8 mouse cellular contexts compared by ENCODE assay signal in genomic region chr17:26596168-26596658, GRCm38 (mm10). TPM values are rescaled to one million over a fixed set of nuclear protein-coding genes. Genes with fewer than 3 reads are reported as not detected.
A peak's percentile ranks its signal among the peaks of the same experiment; 100 is the strongest.
DNase-seq lines count a peak whose midpoint lies in the region; ATAC-seq and TF ChIP-seq lines count a peak whose summit lies in the region.

No protein-coding gene starts in this region.

- peak; percentile 67 to 72 for DNase-seq in left cerebral cortex, adult 18-20 months (ENCODE audit: low spot score in 2 of 2)
- no peak for DNase-seq in left cerebral cortex, adult 11 months (ENCODE audit: low spot score)
- DNase-seq in cerebellum, adult 9-11 months: peak; percentile 92
- peak; percentile 80 to 87 for DNase-seq in gastrocnemius, postnatal 36 days
- no peak for DNase-seq in retina, embryonic 14.5 days (ENCODE audit: low spot score)

- WGBS in intestine, embryonic 16.5 days: 61% methylated on average over 7 of the region's 7 CpGs
- 58% methylated on average over 7 of the region's 7 CpGs for WGBS in liver, embryonic 15.5 days (ENCODE audit: insufficient replicate concordance)
- 57% methylated on average over 7 of the region's 7 CpGs for WGBS in small intestine, adult 2 months

- H3K9me3 ChIP-seq in intestine, embryonic 16.5 days (ENCODE audit: control insufficient read depth, low read length): no peaks in the 10 kb centered on the region
- H3K9me3 ChIP-seq in liver, embryonic 15.5 days (replicated peaks): no peaks in the 10 kb centered on the region

- 0 out of 2 replicates have a peak overlapping the region, but pooled peaks have one; percentile 31 for H3K9ac ChIP-seq in intestine, embryonic 16.5 days (ENCODE audit: low read depth, low read length)
- no peak overlapping the region for H3K9ac ChIP-seq in liver, embryonic 15.5 days

- H3K4me3 ChIP-seq in intestine, embryonic 16.5 days (ENCODE audit: low read length): no peak overlapping the region
- no peak overlapping the region for H3K4me3 ChIP-seq in liver, embryonic 15.5 days (replicated peaks)
- H3K4me3 ChIP-seq in small intestine, adult 2 months (ENCODE audit: low read depth, low read length): no peak overlapping the region

- H3K4me1 ChIP-seq in intestine, embryonic 16.5 days (ENCODE audit: control insufficient read depth, insufficient read depth, low read length): peaks cover 20% of the 10 kb centered on the region
- H3K4me1 ChIP-seq in liver, embryonic 15.5 days (replicated peaks): peaks cover 60% of the 10 kb centered on the region
- peaks cover 17% of the 10 kb centered on the region for H3K4me1 ChIP-seq in small intestine, adult 2 months (ENCODE audit: control insufficient read depth, insufficient read depth, insufficient read length, low read length)

- intact Hi-C loops in gastrocnemius, postnatal 36 days (cut with DNase I): loop anchor here (2.0 kb wide), 1 partner anchor 87 kb away; no protein-coding TSS in a partner anchor

- TF ChIP-seq POLR2A in small intestine, adult 2 months (IDR thresholded peaks at IDR 0.05; ENCODE audit: low read depth, low read length): no peak

- H3K27me3 ChIP-seq in intestine, embryonic 16.5 days (replicated peaks; ENCODE audit: control insufficient read depth, insufficient read depth, low read length): no peaks in the 10 kb centered on the region
- no peaks in the 10 kb centered on the region for H3K27me3 ChIP-seq in liver, embryonic 15.5 days
- no peaks in the 10 kb centered on the region for H3K27me3 ChIP-seq in small intestine, adult 2 months (ENCODE audit: control insufficient read depth, insufficient read depth, low read length)

- no peaks in the 10 kb centered on the region for H3K36me3 ChIP-seq in intestine, embryonic 16.5 days (ENCODE audit: control insufficient read depth, insufficient read depth, low read length)
- H3K36me3 ChIP-seq in liver, embryonic 15.5 days (replicated peaks): no peaks in the 10 kb centered on the region
- H3K36me3 ChIP-seq in small intestine, adult 2 months (ENCODE audit: control insufficient read depth, insufficient read depth, low read length): no peaks in the 10 kb centered on the region

- H3K4me2 ChIP-seq in intestine, embryonic 16.5 days (ENCODE audit: low read depth, low read length): no peak overlapping the region
- no peak overlapping the region for H3K4me2 ChIP-seq in liver, embryonic 15.5 days

- TF ChIP-seq CTCF in small intestine, adult 2 months (IDR thresholded peaks at IDR 0.05; ENCODE audit: extremely low read depth, insufficient read length, insufficient replicate concordance, low read depth, low read length): no peak

- peak; percentile 27; the same call in 1 of the 2 replicates for ATAC-seq in intestine, embryonic 16.5 days
- ATAC-seq in liver, embryonic 15.5 days (ENCODE audit: insufficient read depth): no peak

- H3K27ac ChIP-seq in intestine, embryonic 16.5 days (ENCODE audit: low read length): peak overlapping the region; percentile 77
- H3K27ac ChIP-seq in liver, embryonic 15.5 days (replicated peaks): peak overlapping the region; percentile 24; the same call in 1 of the 2 replicates
- peak overlapping the region; percentile 32; the same call in 1 of the 2 replicates for H3K27ac ChIP-seq in small intestine, adult 2 months (ENCODE audit: insufficient read depth, low read depth, low read length)

RNA-seq across cellular contexts. Expression of gene Dusp1, which starts 34.3 kb away (rescaled TPM):
- 10 to 100 TPM; 60.7 to 61.5 TPM for total RNA-seq in left cerebral cortex, adult 18-20 months (2021)
- 100 to 1,000 TPM in 1 of 2 experiments, 10 to 100 TPM in 1; 74.6 to 112 TPM for total RNA-seq in gastrocnemius, postnatal 36 days (2021)
- polyA plus RNA-seq in intestine, embryonic 16.5 days (2015; fragmentation: Nextera tagmentation; extraction: Ambion mirVana): 12.2 and 14.4 TPM in 2 replicates
- 29.6 and 31.2 TPM in 2 replicates for polyA plus RNA-seq in liver, embryonic 15.5 days (2015; fragmentation: Nextera tagmentation; extraction: Ambion mirVana)
- 28.1 and 33.5 TPM in 2 replicates for polyA plus RNA-seq in small intestine, adult 2 months (2012; rRNA removed)

RNA-seq across cellular contexts. Expression of gene Ergic1, which starts 34.9 kb away (rescaled TPM):
- total RNA-seq in left cerebral cortex, adult 18-20 months (2021): 100 to 1,000 TPM; 150 to 155 TPM
- 10 to 100 TPM; 47.2 to 51.5 TPM for total RNA-seq in gastrocnemius, postnatal 36 days (2021)
- polyA plus RNA-seq in intestine, embryonic 16.5 days (2015; fragmentation: Nextera tagmentation; extraction: Ambion mirVana): 88.6 and 91.2 TPM in 2 replicates
- 33.8 and 35.7 TPM in 2 replicates for polyA plus RNA-seq in liver, embryonic 15.5 days (2015; fragmentation: Nextera tagmentation; extraction: Ambion mirVana)
- polyA plus RNA-seq in small intestine, adult 2 months (2012; rRNA removed): 64.7 and 68.6 TPM in 2 replicates

Comparison
In these comparisons a context has a peak if more than half of its experiments do, and no peak if none do; other contexts are left out.
1. DNase-seq: peak in left cerebral cortex, adult 18-20 months (2 of 2), cerebellum, adult 9-11 months (single experiment) and gastrocnemius, postnatal 36 days (2 of 2); none in left cerebral cortex, adult 11 months (single experiment) and retina, embryonic 14.5 days (single experiment).
2. H3K27ac ChIP-seq: peak in every context shown above with its lines; median percentile 77 in intestine, embryonic 16.5 days; 32 in small intestine, adult 2 months; 24 in liver, embryonic 15.5 days.